ENCODE assay signal across 10 mouse cellular contexts in the genomic region with DNA sequence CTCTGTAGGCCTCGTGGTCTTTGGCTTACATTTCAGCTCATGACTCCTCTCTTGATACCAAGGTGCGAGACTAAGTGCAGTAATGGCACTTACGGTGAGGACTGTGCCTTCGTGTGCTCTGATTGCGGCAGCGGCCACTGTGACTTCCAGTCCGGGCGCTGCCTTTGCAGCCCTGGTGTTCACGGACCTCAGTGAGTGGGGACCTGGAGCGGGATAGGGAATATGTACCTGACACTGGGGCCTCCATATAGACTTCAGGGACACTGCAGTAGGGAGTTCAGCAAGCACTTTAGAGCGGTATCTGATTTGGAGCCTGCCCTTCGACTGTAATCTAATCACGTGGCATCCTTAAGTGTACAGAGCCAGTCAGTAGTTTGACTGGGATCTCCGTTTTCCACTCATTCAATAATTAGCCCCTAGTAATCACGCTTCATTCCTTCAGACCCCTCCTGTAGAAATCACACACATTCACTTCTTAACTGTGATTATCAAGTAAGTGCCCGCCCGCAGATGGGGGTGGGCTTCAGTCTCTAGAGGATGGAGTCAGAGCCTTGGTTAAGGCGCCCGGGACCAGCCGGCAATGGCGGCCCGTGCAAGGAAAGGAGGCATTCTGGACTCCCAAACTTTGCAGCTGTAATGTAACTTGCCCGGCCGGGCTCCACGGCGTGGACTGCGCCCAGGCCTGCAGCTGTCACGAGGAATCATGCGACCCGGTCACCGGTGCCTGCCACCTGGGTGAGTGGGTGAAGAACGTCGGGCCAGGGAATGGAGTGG. TPM values are rescaled to one million over a fixed set of nuclear protein-coding genes. Genes with fewer than 3 reads are reported as not detected.
DNase-seq lines count a peak whose midpoint lies in the region; ATAC-seq and TF ChIP-seq lines count a peak whose summit lies in the region.
"Had no signal": no experiment of that assay in that cellular context is flagged by ENCODE, and none has a peak within 500 bp of the region (broad histone marks: within the 10 kb centered on the region; RNA-seq: fewer than 3 reads in every experiment).

No protein-coding gene starts in this region.

- no peaks in the 10 kb centered on the region for H3K36me3 ChIP-seq in testis, adult 2 months (ENCODE audit: control insufficient read depth, insufficient read depth, low read length)
- no peaks in the 10 kb centered on the region for H3K36me3 ChIP-seq in liver, embryonic 14.5 days (replicated peaks; ENCODE audit: control insufficient read depth, insufficient read depth, low read depth)

- 11% methylated on average over 33 of the region's 33 CpGs for WGBS in liver, embryonic 14.5 days (ENCODE audit: insufficient replicate concordance)

- H3K4me2 ChIP-seq in liver, embryonic 14.5 days (ENCODE audit: low read depth), result peak overlapping the region; percentile 60

- H3K4me3 ChIP-seq in gastrocnemius, adult 2 months, result peak overlapping the region; percentile 60
- H3K4me3 ChIP-seq in testis, adult 2 months (ENCODE audit: control insufficient read depth, low read depth, low read length), result peak overlapping the region; percentile 57
- H3K4me3 ChIP-seq in liver, embryonic 14.5 days (ENCODE audit: insufficient read depth in 1 of 2, low read depth in 2 of 2, low read length in 2 of 2), result peak overlapping the region in 1 of 2 experiments; percentile 25; a peak in 2 of 4 replicates

- no peak for TF ChIP-seq POLR2A in testis, adult 2 months (IDR thresholded peaks at IDR 0.05; ENCODE audit: control insufficient read depth, low read depth, low read length)

- TF ChIP-seq EP300 in liver, embryonic 14.5 days (IDR thresholded peaks at IDR 0.05; ENCODE audit: low read depth), result no peak

- intact Hi-C loops in gastrocnemius, adult 2 months (cut with DNase I), result no loop called here

- H3K9me3 ChIP-seq in liver, embryonic 14.5 days (ENCODE audit: control insufficient read depth, low read length), result no peaks in the 10 kb centered on the region

- no peaks in the 10 kb centered on the region for H3K27me3 ChIP-seq in testis, adult 2 months (ENCODE audit: control insufficient read depth, insufficient read depth, low read length)
- peaks cover 96% of the 10 kb centered on the region for H3K27me3 ChIP-seq in liver, embryonic 14.5 days (ENCODE audit: control insufficient read depth, insufficient read depth, low read length)

- ATAC-seq in liver, embryonic 14.5 days (ENCODE audit: insufficient read depth), result no peak
- ATAC-seq in CD4-positive, CD25-positive, alpha-beta regulatory T cell, adult 4 months, result no peak

- H3K9ac ChIP-seq in liver, embryonic 14.5 days (replicated peaks), result no peak overlapping the region

- peaks cover 45% of the 10 kb centered on the region for H3K4me1 ChIP-seq in testis, adult 2 months (ENCODE audit: control insufficient read depth, insufficient read depth, low read length)
- H3K4me1 ChIP-seq in liver, embryonic 14.5 days (replicated peaks; ENCODE audit: control insufficient read depth in 2 of 2, insufficient read depth in 2 of 2, low read length in 1 of 2), result no peaks in the 10 kb centered on the region

- DNase-seq in gastrocnemius, adult 2 months, result no peak
- DNase-seq in gastrocnemius, postnatal 10 days, result no peak
- no peak for DNase-seq in testis, postnatal 10 days (ENCODE audit: low spot score)
- DNase-seq in liver, embryonic 14.5 days (ENCODE audit: low read depth in 3 of 3, low spot score in 3 of 3), result no peak
- DNase-seq in gastrocnemius, adult 18-20 months (ENCODE audit: low spot score), result no peak
- DNase-seq in thymus, postnatal 36 days, result no peak

- no peak overlapping the region for H3K27ac ChIP-seq in gastrocnemius, adult 2 months
- no peak overlapping the region for H3K27ac ChIP-seq in testis, adult 2 months (ENCODE audit: control insufficient read depth, insufficient read depth, low read depth, low read length)
- no peak overlapping the region for H3K27ac ChIP-seq in liver, embryonic 14.5 days

- no peak for TF ChIP-seq CTCF in gastrocnemius, adult 2 months (IDR thresholded peaks at IDR 0.05)
- no peak for TF ChIP-seq CTCF in testis, adult 2 months (IDR thresholded peaks at IDR 0.05; ENCODE audit: control insufficient read depth, insufficient read depth, insufficient replicate concordance, low read depth, low read length)
- no peak for TF ChIP-seq CTCF in liver, embryonic 14.5 days (IDR thresholded peaks at IDR 0.05; ENCODE audit: low read depth)

RNA-seq across cellular contexts. Expression of gene Scarf2, which starts 6.8 kb away (rescaled TPM):
- total RNA-seq in gastrocnemius, adult 2 months (2021), result 1 to 10 TPM; 3.6 to 5.2 TPM
- 10 to 100 TPM; 17.3 to 25.4 TPM for total RNA-seq in gastrocnemius, postnatal 10 days (2021)
- polyA plus RNA-seq in testis, adult 2 months (2012; rRNA removed), result 4.1 and 5.6 TPM in 2 replicates
- 3.4 and 4.3 TPM in 2 replicates for polyA plus RNA-seq in liver, embryonic 14.5 days (2012; rRNA removed)
- 0.51 and 1.0 TPM in 2 replicates for polyA plus RNA-seq in liver, embryonic 14.5 days (2014; fragmentation: Nextera tagmentation; extraction: Ambion mirVana)
- not detected for polyA plus RNA-seq in CD4-positive, CD25-positive, alpha-beta regulatory T cell, adult 4 months (2017; shearing (Covaris generic))
- 1 to 10 TPM; 2.6 to 4.0 TPM for total RNA-seq in gastrocnemius, adult 18-20 months (2021)

RNA-seq across cellular contexts. Expression of gene B830017H08Rik, which starts 29.1 kb away (rescaled TPM):
- not detected for total RNA-seq in gastrocnemius, adult 2 months (2021)
- not detected for total RNA-seq in gastrocnemius, postnatal 10 days (2021)
- 4.5 and 5.6 TPM in 2 replicates for polyA plus RNA-seq in testis, adult 2 months (2012; rRNA removed)
- polyA plus RNA-seq in liver, embryonic 14.5 days (2012; rRNA removed), result not detected in 2 replicates
- polyA plus RNA-seq in liver, embryonic 14.5 days (2014; fragmentation: Nextera tagmentation; extraction: Ambion mirVana), result not detected in 2 replicates
- polyA plus RNA-seq in CD4-positive, CD25-positive, alpha-beta regulatory T cell, adult 4 months (2017; shearing (Covaris generic)), result not detected
- total RNA-seq in gastrocnemius, adult 18-20 months (2021), result not detected
- polyA plus RNA-seq: large intestine, adult 2 months; urinary bladder, adult 2 months had no signal

RNA-seq across cellular contexts. Expression of gene Car15, which starts 34.3 kb away (rescaled TPM):
- total RNA-seq in gastrocnemius, adult 2 months (2021), result 1 to 10 TPM; 1.3 to 2.1 TPM
- total RNA-seq in gastrocnemius, postnatal 10 days (2021), result 1 to 10 TPM; 1.0 to 2.1 TPM
- 13.9 and 17.9 TPM in 2 replicates for polyA plus RNA-seq in testis, adult 2 months (2012; rRNA removed)
- polyA plus RNA-seq in liver, embryonic 14.5 days (2012; rRNA removed), result 1.3 and 1.6 TPM in 2 replicates
- not detected in 2 replicates for polyA plus RNA-seq in liver, embryonic 14.5 days (2014; fragmentation: Nextera tagmentation; extraction: Ambion mirVana)
- polyA plus RNA-seq in CD4-positive, CD25-positive, alpha-beta regulatory T cell, adult 4 months (2017; shearing (Covaris generic)), result 1 to 10 TPM; 4.1 to 5.2 TPM
- 1 to 10 TPM in 1 of 2 experiments, under 1 TPM in 1; 0.87 to 1.2 TPM for total RNA-seq in gastrocnemius, adult 18-20 months (2021)

RNA-seq across cellular contexts. Expression of gene Klhl22, which starts 44.4 kb away (rescaled TPM):
- total RNA-seq in gastrocnemius, adult 2 months (2021), result 10 to 100 TPM; 20.5 to 23.6 TPM
- total RNA-seq in gastrocnemius, postnatal 10 days (2021), result 10 to 100 TPM; 22.5 to 28.3 TPM
- 9.1 and 9.4 TPM in 2 replicates for polyA plus RNA-seq in testis, adult 2 months (2012; rRNA removed)
- polyA plus RNA-seq in liver, embryonic 14.5 days (2012; rRNA removed), result 13.1 and 14.0 TPM in 2 replicates
- polyA plus RNA-seq in liver, embryonic 14.5 days (2014; fragmentation: Nextera tagmentation; extraction: Ambion mirVana), result 10.8 and 11.6 TPM in 2 replicates
- 10 to 100 TPM; 15.6 to 30.9 TPM for polyA plus RNA-seq in CD4-positive, CD25-positive, alpha-beta regulatory T cell, adult 4 months (2017; shearing (Covaris generic))
- total RNA-seq in gastrocnemius, adult 18-20 months (2021), result 10 to 100 TPM; 21.8 to 23.4 TPM
